Mouse (Mus musculus): ENCODE results near the gene Duoxa1.
A peak's percentile ranks its signal among the peaks of the same experiment; 100 is the strongest.

DNA sequence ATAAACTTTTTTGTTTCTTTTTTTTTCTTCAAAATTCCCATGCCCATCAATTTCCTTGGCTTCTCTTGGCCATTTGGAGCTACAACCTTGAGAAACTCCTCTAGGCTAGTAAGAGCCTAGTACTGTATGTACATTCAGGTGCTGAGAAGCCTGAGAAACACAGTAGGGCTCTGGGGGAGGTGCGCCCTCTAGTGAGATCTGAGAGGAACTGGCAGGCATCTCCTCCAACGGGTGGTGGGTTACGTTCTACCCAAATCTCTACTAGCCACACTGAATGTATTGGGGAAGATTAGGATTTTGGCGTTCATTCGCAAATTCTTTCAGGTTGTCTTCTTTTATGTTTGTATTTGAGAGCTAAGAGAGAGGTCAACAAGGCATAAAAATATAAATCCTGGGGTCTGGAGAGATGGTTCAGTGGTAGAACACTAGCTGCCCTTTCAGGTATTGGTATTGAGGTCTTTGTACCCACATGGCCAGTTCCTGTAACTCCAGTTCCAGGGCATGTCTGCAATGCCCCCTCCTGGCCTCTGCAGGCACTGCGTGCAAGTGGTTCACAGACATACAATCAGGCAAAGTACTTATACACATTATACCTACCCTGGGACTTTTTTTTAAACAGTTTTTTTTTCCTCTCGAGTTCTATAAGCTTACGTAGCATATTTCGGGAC, 10.8 kb downstream of the Duoxa1 start:
- peak; percentile 86 for TF ChIP-seq CTCF (IDR thresholded peaks at IDR 0.05; ENCODE audit: control insufficient read depth, insufficient read depth, low read length)
- no peak for TF ChIP-seq POLR2A (IDR thresholded peaks at IDR 0.05; ENCODE audit: borderline replicate concordance, control insufficient read depth, low read depth, low read length)

Data from bone marrow, adult 2 months (tissue).